Comparison of ENCODE assay signal across 12 mouse cellular contexts in genomic region chr13:99091562-99092278, GRCm38 (mm10).
DNase-seq lines count a peak whose midpoint lies in the region; ATAC-seq and TF ChIP-seq lines count a peak whose summit lies in the region.
"Had no signal": no experiment of that assay in that cellular context is flagged by ENCODE, and none has a peak within 500 bp of the region (broad histone marks: within the 10 kb centered on the region; RNA-seq: fewer than 3 reads in every experiment).

No protein-coding gene starts in this region.

- H3K27me3 ChIP-seq in heart, embryonic 15.5 days: no peaks in the 10 kb centered on the region
- H3K27me3 ChIP-seq in heart, embryonic 12.5 days (replicated peaks): no peaks in the 10 kb centered on the region
- no peaks in the 10 kb centered on the region for H3K27me3 ChIP-seq in testis, adult 2 months (ENCODE audit: control insufficient read depth, insufficient read depth, low read length)
- no peaks in the 10 kb centered on the region for H3K27me3 ChIP-seq in kidney, postnatal 0 days (ENCODE audit: insufficient read depth, low read length)
- H3K27me3 ChIP-seq in stomach, embryonic 16.5 days (ENCODE audit: control insufficient read depth, insufficient read depth, low read length): no peaks in the 10 kb centered on the region
- H3K27me3 ChIP-seq in thymus, adult 2 months (ENCODE audit: control insufficient read depth, insufficient read depth, low read length): no peaks in the 10 kb centered on the region
- H3K27me3 ChIP-seq: forebrain, embryonic 15.5 days had no signal

- ATAC-seq in heart, embryonic 15.5 days (replicated peaks; ENCODE audit: insufficient number of reproducible peaks, insufficient read depth, low FRiP score, low read depth): no peak
- no peak for ATAC-seq in heart, embryonic 12.5 days (ENCODE audit: insufficient number of reproducible peaks, low FRiP score)
- no peak; the same call in 1 of the 2 replicates for ATAC-seq in kidney, postnatal 0 days (replicated peaks; ENCODE audit: low FRiP score, low read depth)
- ATAC-seq in stomach, embryonic 16.5 days (ENCODE audit: insufficient read depth, low FRiP score): peak; percentile 18; the same call in 1 of the 2 replicates
- ATAC-seq: forebrain, embryonic 15.5 days had no signal

- TF ChIP-seq POLR2A in testis, adult 2 months (IDR thresholded peaks at IDR 0.05; ENCODE audit: control insufficient read depth, low read depth, low read length): no peak
- TF ChIP-seq POLR2A in thymus, adult 2 months (IDR thresholded peaks at IDR 0.05; ENCODE audit: control insufficient read depth, extremely low read depth, insufficient read depth, low read length, poor library complexity): no peak

- H3K4me3 ChIP-seq in heart, embryonic 15.5 days: no peak overlapping the region
- H3K4me3 ChIP-seq in heart, embryonic 12.5 days: no peak overlapping the region
- H3K4me3 ChIP-seq in testis, adult 2 months (ENCODE audit: control insufficient read depth, low read depth, low read length): no peak overlapping the region
- H3K4me3 ChIP-seq in kidney, postnatal 0 days (replicated peaks; ENCODE audit: low read depth, low read length): no peak overlapping the region
- no peak overlapping the region for H3K4me3 ChIP-seq in stomach, embryonic 16.5 days (replicated peaks; ENCODE audit: low read length)
- no peak overlapping the region for H3K4me3 ChIP-seq in thymus, adult 2 months (ENCODE audit: control insufficient read depth, insufficient read depth, low read length)
- H3K4me3 ChIP-seq: forebrain, embryonic 15.5 days had no signal

- H3K4me2 ChIP-seq in heart, embryonic 15.5 days: 0 out of 2 replicates have a peak overlapping the region, but pooled peaks have one; percentile 29
- no peak overlapping the region for H3K4me2 ChIP-seq in heart, embryonic 12.5 days
- H3K4me2 ChIP-seq in kidney, postnatal 0 days (ENCODE audit: low read length): no peak overlapping the region
- H3K4me2 ChIP-seq in stomach, embryonic 16.5 days (ENCODE audit: low read depth, low read length): no peak overlapping the region
- H3K4me2 ChIP-seq: forebrain, embryonic 15.5 days had no signal

- no peaks in the 10 kb centered on the region for H3K36me3 ChIP-seq in heart, embryonic 15.5 days
- no peaks in the 10 kb centered on the region for H3K36me3 ChIP-seq in heart, embryonic 12.5 days
- H3K36me3 ChIP-seq in testis, adult 2 months (ENCODE audit: control insufficient read depth, insufficient read depth, low read length): no peaks in the 10 kb centered on the region
- H3K36me3 ChIP-seq in kidney, postnatal 0 days (ENCODE audit: insufficient read depth, low read length): no peaks in the 10 kb centered on the region
- no peaks in the 10 kb centered on the region for H3K36me3 ChIP-seq in stomach, embryonic 16.5 days (ENCODE audit: control insufficient read depth, insufficient read depth, low read length)
- no peaks in the 10 kb centered on the region for H3K36me3 ChIP-seq in thymus, adult 2 months (ENCODE audit: control insufficient read depth, insufficient read depth, low read length)
- H3K36me3 ChIP-seq: forebrain, embryonic 15.5 days had no signal

- H3K9me3 ChIP-seq in heart, embryonic 15.5 days (replicated peaks): no peaks in the 10 kb centered on the region
- H3K9me3 ChIP-seq in heart, embryonic 12.5 days (replicated peaks): no peaks in the 10 kb centered on the region
- H3K9me3 ChIP-seq in kidney, postnatal 0 days (replicated peaks; ENCODE audit: low read length): no peaks in the 10 kb centered on the region
- H3K9me3 ChIP-seq in stomach, embryonic 16.5 days (replicated peaks; ENCODE audit: control insufficient read depth, low read length): no peaks in the 10 kb centered on the region
- H3K9me3 ChIP-seq: forebrain, embryonic 15.5 days had no signal

- H3K4me1 ChIP-seq in heart, embryonic 15.5 days (replicated peaks): peaks cover 18% of the 10 kb centered on the region
- peaks cover 18% of the 10 kb centered on the region for H3K4me1 ChIP-seq in heart, embryonic 12.5 days (replicated peaks)
- peaks cover 2% of the 10 kb centered on the region; the same call in 1 of the 2 replicates for H3K4me1 ChIP-seq in testis, adult 2 months (ENCODE audit: control insufficient read depth, insufficient read depth, low read length)
- H3K4me1 ChIP-seq in kidney, postnatal 0 days (replicated peaks; ENCODE audit: insufficient read depth, low read length): no peaks in the 10 kb centered on the region
- peaks cover 10% of the 10 kb centered on the region for H3K4me1 ChIP-seq in stomach, embryonic 16.5 days (ENCODE audit: control insufficient read depth, insufficient read depth, low read length)
- peaks cover 5% of the 10 kb centered on the region; the same call in 1 of the 2 replicates for H3K4me1 ChIP-seq in thymus, adult 2 months (replicated peaks; ENCODE audit: control insufficient read depth, insufficient read depth, low read length)

- no peak for TF ChIP-seq CTCF in testis, adult 2 months (IDR thresholded peaks at IDR 0.05; ENCODE audit: control insufficient read depth, insufficient read depth, insufficient replicate concordance, low read depth, low read length)
- TF ChIP-seq CTCF in kidney, postnatal 0 days (IDR thresholded peaks at IDR 0.05; ENCODE audit: low read depth): no peak
- no peak for TF ChIP-seq CTCF in thymus, adult 2 months (IDR thresholded peaks at IDR 0.05; ENCODE audit: borderline replicate concordance, control insufficient read depth, extremely low read depth, insufficient read depth, low read length, poor library complexity)

- H3K9ac ChIP-seq in heart, embryonic 15.5 days: no peak overlapping the region
- no peak overlapping the region for H3K9ac ChIP-seq in heart, embryonic 12.5 days
- H3K9ac ChIP-seq in kidney, postnatal 0 days (ENCODE audit: low read depth, low read length): no peak overlapping the region
- H3K9ac ChIP-seq in stomach, embryonic 16.5 days (ENCODE audit: low read length): no peak overlapping the region
- H3K9ac ChIP-seq: forebrain, embryonic 15.5 days had no signal

- no peak for DNase-seq in testis, postnatal 10 days (ENCODE audit: low spot score)
- no peak for DNase-seq in kidney, postnatal 0 days (ENCODE audit: low spot score)
- no peak for DNase-seq in cerebellum, postnatal 4 days (ENCODE audit: low spot score in 2 of 2)
- DNase-seq in thymus, adult 2 months: no peak
- DNase-seq: cerebellum, postnatal 36 days; layer of hippocampus, postnatal 36 days; right cerebral cortex, postnatal 14 days had no signal

- H3K27ac ChIP-seq in heart, embryonic 15.5 days: peak overlapping the region; percentile 10; the same call in 1 of the 2 replicates
- H3K27ac ChIP-seq in heart, embryonic 12.5 days (ENCODE audit: poor library complexity, severe bottlenecking): no peak overlapping the region
- H3K27ac ChIP-seq in testis, adult 2 months (ENCODE audit: control insufficient read depth, insufficient read depth, low read depth, low read length): peak overlapping the region; percentile 39
- peak overlapping the region; percentile 61 for H3K27ac ChIP-seq in kidney, postnatal 0 days
- no peak overlapping the region for H3K27ac ChIP-seq in stomach, embryonic 16.5 days (ENCODE audit: low read length)
- H3K27ac ChIP-seq in thymus, adult 2 months (ENCODE audit: control insufficient read depth, insufficient read depth, low read length): no peak overlapping the region
- H3K27ac ChIP-seq: forebrain, embryonic 15.5 days had no signal

- 64% methylated on average over 7 of the region's 7 CpGs for WGBS in heart, embryonic 15.5 days
- WGBS in heart, embryonic 12.5 days: 64% methylated on average over 7 of the region's 7 CpGs
- 47% methylated on average over 7 of the region's 7 CpGs for WGBS in kidney, postnatal 0 days
- 61% methylated on average over 7 of the region's 7 CpGs for WGBS in stomach, embryonic 16.5 days
- WGBS in thymus, adult 2 months: 35% methylated on average over 7 of the region's 7 CpGs

Comparison
In these comparisons a context has a peak if more than half of its experiments do, and no peak if none do; other contexts are left out.
1. H3K27ac ChIP-seq: peak in heart, embryonic 15.5 days (single experiment), testis, adult 2 months (single experiment) and kidney, postnatal 0 days (single experiment); none in heart, embryonic 12.5 days (single experiment), stomach, embryonic 16.5 days (single experiment) and thymus, adult 2 months (single experiment).